Mouse (Mus musculus): ENCODE results near the gene Pcbp2.

Pcbp2 gene

GRCm38 (mm10) chr15:102463666-102464065 is 6.7 kb upstream of the Pcbp2 start:
- DNase-seq (ENCODE audit: low spot score) = no peak

GRCm38 (mm10) chr15:102468675-102469370 is 1.5 kb upstream of the Pcbp2 start:
- DNase-seq (ENCODE audit: low spot score) = no peak

- peak; percentile 44 for DNase-seq (ENCODE audit: low spot score)
Observed at GRCm38 (mm10) chr15:102470605-102471294, 411 bp downstream of the Pcbp2 start.

- no peak for DNase-seq (ENCODE audit: low spot score)
Observed at GRCm38 (mm10) chr15:102471295-102471645, 931 bp downstream of the Pcbp2 start.

GRCm38 (mm10) chr15:102471727-102472126 is 1.4 kb downstream of the Pcbp2 start:
- no peak for DNase-seq (ENCODE audit: low spot score)

GRCm38 (mm10) chr15:102473246-102473645 is 2.9 kb downstream of the Pcbp2 start:
- no peak for DNase-seq (ENCODE audit: low spot score)

GRCm38 (mm10) chr15:102474520-102474919 is 4.2 kb downstream of the Pcbp2 start:
- no peak for DNase-seq (ENCODE audit: low spot score)

- DNase-seq (ENCODE audit: low spot score) = no peak
Observed at GRCm38 (mm10) chr15:102483136-102483535, 12.8 kb downstream of the Pcbp2 start.

GRCm38 (mm10) chr15:102485853-102486252 is 15.5 kb downstream of the Pcbp2 start:
- no peak for DNase-seq (ENCODE audit: low spot score)

GRCm38 (mm10) chr15:102487664-102488063 is 17.3 kb downstream of the Pcbp2 start:
- no peak for DNase-seq (ENCODE audit: low spot score)

GRCm38 (mm10) chr15:102498322-102498721 is 28.0 kb downstream of the Pcbp2 start:
- no peak for DNase-seq (ENCODE audit: low spot score)

- no peak for DNase-seq (ENCODE audit: low spot score)
Observed at GRCm38 (mm10) chr15:102499370-102499769, 29.0 kb downstream of the Pcbp2 start.

- DNase-seq (ENCODE audit: low spot score) = no peak
Observed at GRCm38 (mm10) chr15:102499851-102500250, 29.5 kb downstream of the Pcbp2 start.

- no peak for DNase-seq (ENCODE audit: low spot score)
Observed at GRCm38 (mm10) chr15:102500479-102500878, 30.1 kb downstream of the Pcbp2 start.

GRCm38 (mm10) chr15:102501084-102501814 is 30.9 kb downstream of the Pcbp2 start:
- DNase-seq (ENCODE audit: low spot score) = no peak

- DNase-seq (ENCODE audit: low spot score) = no peak
Observed at GRCm38 (mm10) chr15:102502254-102502840, 32.0 kb downstream of the Pcbp2 start.

- DNase-seq (ENCODE audit: low spot score) = no peak
Observed at GRCm38 (mm10) chr15:102503447-102503846, 33.1 kb downstream of the Pcbp2 start, which contains the start of gene Gm10337. Gm10337 (plus strand) TSS chr15:102503722.

GRCm38 (mm10) chr15:102503924-102504782 is 33.8 kb downstream of the Pcbp2 start:
- DNase-seq (ENCODE audit: low spot score) = no peak

- no peak for DNase-seq (ENCODE audit: low spot score)
Observed at GRCm38 (mm10) chr15:102505073-102505769, 34.9 kb downstream of the Pcbp2 start.

GRCm38 (mm10) chr15:102505770-102506463 is 35.6 kb downstream of the Pcbp2 start:
- DNase-seq (ENCODE audit: low spot score) = no peak
